Mouse (Mus musculus) kidney, postnatal 10 days (tissue): ENCODE data around the gene Hist2h3b.
A peak's percentile ranks its signal among the peaks of the same experiment; 100 is the strongest.
"Not testable (repeated sequence)": the region's sequence is repeated elsewhere in the genome, so short reads cannot be mapped to it uniquely, and the experiment has no call there.

ENCODE experiments used
- DNase-seq: peaks from one replicate; pipeline ENCODE4 v3.0.0; 2021; ENCODE audit warnings: mixed read lengths

The Hist2h3b gene

GRCm38 (mm10) chr3:96268051-96268775, at the start of gene Hist2h3b:
Gene Hist2h3b, plus strand, starts transcription at chr3:96268654.
- peak; percentile 86 for DNase-seq

- DNase-seq: no peak
Observed at GRCm38 (mm10) chr3:96219191-96219641, 49.2 kb upstream of the Hist2h3b start.

- peak; percentile 77 for DNase-seq
Observed at GRCm38 (mm10) chr3:96219661-96220130, 48.8 kb upstream of the Hist2h3b start, which contains the start of the genes Bola1 and Hist2h2ab. Gene Bola1, minus strand, starts transcription at chr3:96219709. Gene Hist2h2ab, plus strand, starts transcription at chr3:96219865.

- not testable (repeated sequence) for DNase-seq
Observed at GRCm38 (mm10) chr3:96220131-96220764, 48.2 kb upstream of the Hist2h3b start.

- peak; percentile 84 for DNase-seq
Observed at GRCm38 (mm10) chr3:96220765-96221639, 47.5 kb upstream of the Hist2h3b start, which contains the start of the genes Hist2h2ac and Hist2h2be. Gene Hist2h2ac, minus strand, starts transcription at chr3:96220880. Gene Hist2h2be, plus strand, starts transcription at chr3:96221119.

DNA sequence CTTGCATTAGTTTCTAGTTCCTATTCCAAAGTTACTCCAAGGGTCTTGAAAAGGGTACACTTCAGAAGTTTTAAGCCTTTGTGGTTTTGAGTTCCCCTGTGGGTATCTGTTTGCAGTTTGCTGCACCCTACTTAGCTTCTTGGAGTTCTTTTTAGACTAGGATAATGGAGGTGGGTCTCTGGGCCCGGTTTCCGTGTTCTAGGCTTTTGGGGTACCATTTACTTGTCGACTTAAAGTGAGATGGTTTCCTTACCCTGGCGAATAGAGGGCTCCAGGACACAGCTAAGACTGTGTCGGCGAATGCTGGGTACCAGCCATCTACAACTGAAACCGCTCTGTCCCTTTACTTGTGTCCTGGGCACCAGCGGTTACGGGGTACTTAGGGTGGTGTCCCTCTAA, 46.8 kb upstream of the Hist2h3b start:
- no peak for DNase-seq

DNA sequence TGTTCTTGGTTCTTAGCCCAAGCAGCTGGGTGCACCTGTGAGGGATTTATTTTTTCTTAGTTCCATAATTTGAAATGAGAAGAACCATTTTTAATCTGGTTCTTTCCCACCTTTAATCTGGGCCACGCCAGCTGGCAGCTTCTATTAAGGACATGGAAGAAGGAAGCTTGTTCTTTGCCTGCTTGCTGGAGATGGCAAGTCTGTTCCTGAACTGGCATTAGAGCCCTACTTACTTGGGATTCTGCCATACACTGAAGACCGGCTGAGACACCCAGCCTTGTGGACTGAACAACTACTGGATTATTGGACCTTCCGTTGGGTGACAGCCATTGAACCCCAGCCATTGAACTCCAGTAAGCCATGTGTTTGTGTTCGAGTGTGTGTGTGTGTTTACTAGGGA, 45.7 kb upstream of the Hist2h3b start:
- no peak for DNase-seq

DNA sequence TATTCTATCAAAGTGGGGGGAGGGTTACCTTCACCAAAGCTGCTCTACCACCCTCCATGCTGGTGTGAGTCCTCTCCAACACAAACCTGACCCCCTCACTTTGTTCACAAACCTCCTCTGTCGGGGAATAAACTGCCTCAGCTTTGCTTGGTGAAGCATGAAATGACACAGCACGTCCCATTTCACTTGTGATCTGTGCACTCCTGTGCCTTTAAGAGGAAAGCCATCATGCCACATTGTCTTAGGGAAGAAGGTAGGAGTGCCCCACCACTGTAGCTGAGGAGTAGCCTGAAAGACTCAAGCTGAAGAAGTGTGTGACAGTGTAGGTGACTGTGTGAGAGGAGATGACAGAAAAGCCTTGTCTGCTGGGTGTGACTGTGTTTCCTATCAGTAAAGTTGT, 43.0 kb upstream of the Hist2h3b start:
- no peak for DNase-seq

- no peak for DNase-seq
Observed at GRCm38 (mm10) chr3:96226695-96227648, 41.5 kb upstream of the Hist2h3b start.

DNA sequence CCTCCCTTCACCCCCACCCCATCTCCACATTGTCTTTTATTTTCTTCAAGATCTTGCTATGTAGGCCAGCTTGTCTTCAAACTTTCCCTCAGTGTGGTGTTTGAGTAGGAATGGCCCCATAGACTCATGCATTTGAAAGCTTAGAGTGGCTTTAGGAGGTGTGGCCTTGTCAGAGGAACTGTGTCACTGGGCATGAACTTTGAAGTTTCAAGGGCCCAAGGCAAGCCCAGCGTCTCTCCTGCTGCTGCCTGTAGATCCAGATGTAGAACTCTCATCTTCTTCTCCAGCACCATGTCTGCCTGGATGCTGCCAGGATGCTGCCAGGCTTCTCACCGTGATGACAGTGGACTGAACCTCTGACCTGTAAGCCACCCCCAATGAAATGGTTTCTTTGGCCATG, 39.6 kb upstream of the Hist2h3b start:
- no peak for DNase-seq

- no peak for DNase-seq
Observed at GRCm38 (mm10) chr3:96230404-96230803, 38.0 kb upstream of the Hist2h3b start.

- DNase-seq: no peak
Observed at GRCm38 (mm10) chr3:96230910-96231757, 37.3 kb upstream of the Hist2h3b start.

GRCm38 (mm10) chr3:96231758-96232120, 36.7 kb upstream of the Hist2h3b start:
- no peak for DNase-seq

- no peak for DNase-seq
Observed at GRCm38 (mm10) chr3:96234914-96235313, 33.5 kb upstream of the Hist2h3b start.

- DNase-seq: no peak
Observed at GRCm38 (mm10) chr3:96235836-96236235, 32.6 kb upstream of the Hist2h3b start.

DNA sequence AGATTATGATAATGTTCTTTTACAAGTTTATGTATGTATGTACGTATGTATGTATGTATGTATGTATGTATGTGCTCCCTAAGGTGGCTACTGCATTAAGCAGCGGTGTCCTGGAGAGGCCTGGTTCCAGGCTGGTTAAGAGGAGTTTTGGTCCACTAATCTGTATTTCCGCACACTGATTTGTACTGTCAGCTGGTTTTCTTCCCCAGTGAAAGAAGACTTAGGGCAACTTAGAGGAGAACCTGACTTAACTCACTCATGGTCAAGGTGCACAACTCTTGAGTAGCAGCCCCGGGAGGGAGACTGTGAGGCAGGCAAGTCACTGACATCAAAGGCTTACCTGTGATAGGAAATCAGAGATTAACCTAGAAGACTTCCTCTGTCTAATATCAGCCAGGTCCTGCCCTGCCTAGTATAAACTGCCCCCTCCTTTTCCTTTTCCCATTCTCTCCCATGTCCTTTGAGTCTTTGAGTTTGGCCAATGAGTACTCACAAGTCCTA, 31.6 kb upstream of the Hist2h3b start:
- no peak for DNase-seq

GRCm38 (mm10) chr3:96237335-96237903, 31.0 kb upstream of the Hist2h3b start:
- DNase-seq: no peak

DNA sequence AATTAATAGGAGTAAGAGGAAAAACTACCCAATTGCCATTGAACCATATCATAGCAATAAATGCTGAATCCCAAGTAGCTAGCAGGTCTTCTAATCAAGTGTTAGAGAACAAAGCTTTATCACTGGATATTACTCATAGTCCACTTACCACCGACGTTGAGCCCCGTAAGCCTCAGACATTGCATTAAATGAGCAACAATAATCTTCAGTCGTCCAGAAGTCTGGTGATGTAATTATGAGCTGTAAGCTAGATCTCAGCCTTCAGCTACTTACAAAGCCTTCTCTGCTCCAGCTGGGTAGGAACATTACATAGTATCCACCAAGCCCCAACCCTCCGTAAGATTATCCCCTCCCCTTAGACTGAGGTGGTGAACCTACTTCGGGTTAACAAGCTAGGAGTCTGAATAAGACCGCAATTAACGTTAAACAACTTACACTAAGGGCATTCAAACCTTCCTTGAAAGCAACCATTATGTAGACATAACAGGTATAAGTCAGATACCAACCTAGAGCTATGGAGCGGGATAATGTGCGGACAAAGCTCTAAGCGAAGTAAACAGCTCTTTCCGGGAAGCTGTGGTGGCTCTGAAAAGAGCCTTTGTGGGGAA, 30.4 kb upstream of the Hist2h3b start:
- DNase-seq: no peak

DNA sequence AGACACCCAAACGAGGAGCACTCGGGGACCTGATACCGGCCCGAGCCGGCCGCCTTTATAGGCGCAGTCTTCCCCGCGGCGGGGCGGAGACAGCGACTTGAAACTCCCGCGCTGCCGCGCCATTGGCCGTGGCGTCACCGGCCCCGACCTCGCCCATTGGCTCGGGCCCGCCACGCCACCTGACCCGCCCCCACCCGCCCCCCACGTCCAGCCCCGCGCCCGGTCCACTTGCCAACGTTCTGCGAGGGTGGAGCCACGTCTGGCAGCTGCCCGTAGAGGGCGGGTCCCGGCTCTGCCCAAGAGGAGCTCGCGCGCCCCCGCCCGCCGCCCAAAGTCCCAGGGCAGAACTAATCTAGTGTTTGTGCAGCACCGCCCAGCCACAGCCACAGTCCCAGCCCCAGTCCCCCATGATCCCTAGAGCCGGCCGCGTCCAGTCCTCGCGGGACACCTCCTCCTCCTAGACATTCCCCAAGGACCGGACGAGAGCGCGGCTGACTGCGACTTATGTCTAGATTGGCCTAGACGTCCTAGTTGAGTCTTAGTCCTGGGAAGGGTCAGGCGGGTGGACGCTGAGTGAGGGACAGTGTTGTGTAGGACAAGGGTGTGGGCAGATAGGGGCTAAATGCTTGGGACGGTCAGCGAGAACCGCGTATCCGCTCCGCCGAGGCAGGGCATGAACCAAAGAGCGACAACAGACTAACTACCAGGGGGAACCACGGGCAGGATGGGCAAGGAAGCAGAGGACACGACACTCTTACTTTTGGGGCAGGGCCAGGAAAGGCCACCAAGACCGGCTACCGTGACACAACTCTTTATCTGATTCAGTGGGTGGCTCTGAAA, 29.3 kb upstream of the Hist2h3b start, which contains the start of gene Hist2h3c2:
TSS of gene Hist2h3c2 (minus strand) at position 174 of the 840 bp plus-strand sequence.
- peak; percentile 66 for DNase-seq
